Mouse (Mus musculus): ENCODE measurements around the gene Nsun5. TPM values are rescaled to one million over a fixed set of nuclear protein-coding genes. Genes with fewer than 3 reads are reported as not detected.

Nsun5 gene
- polyA plus RNA-seq, 1 experiment from 2014 or later: 30.7 TPM

- Histone ChIP-seq H3K27me3 (replicated peaks; ENCODE audit: control insufficient read depth, insufficient read depth, low read length) (no peaks in the 10 kb centered on the region), H3K4me1 (ENCODE audit: control insufficient read depth, insufficient read depth, low read depth, low read length) (no peaks in the 10 kb centered on the region), H3K9me3 (ENCODE audit: control insufficient read depth, low read length) (no peaks in the 10 kb centered on the region), H3K9ac (ENCODE audit: low read depth, low read length) (no peak overlapping the region), H3K4me2 (ENCODE audit: low read length) (no peak overlapping the region), H3K4me3 (ENCODE audit: low read length) (no peak overlapping the region), H3K36me3 (ENCODE audit: control insufficient read depth, insufficient read depth, low read length) (peaks cover 12% of the 10 kb centered on the region), H3K27ac (ENCODE audit: low read depth, low read length) (no peak overlapping the region)
- no peak for ATAC-seq
- 89% methylated on average over 4 of the region's 4 CpGs for WGBS
Observed at GRCm38 (mm10) chr5:135408114-135408513, 38.4 kb downstream of the Nsun5 start.

- no peaks in the 10 kb centered on the region for H3K9me3 ChIP-seq (ENCODE audit: control insufficient read depth, low read length)
- H3K4me3 ChIP-seq (ENCODE audit: low read length): no peak overlapping the region
- H3K4me2 ChIP-seq (ENCODE audit: low read length): no peak overlapping the region
- no peaks in the 10 kb centered on the region for H3K27me3 ChIP-seq (replicated peaks; ENCODE audit: control insufficient read depth, insufficient read depth, low read length)
- ATAC-seq: no peak
- no peaks in the 10 kb centered on the region for H3K4me1 ChIP-seq (ENCODE audit: control insufficient read depth, insufficient read depth, low read depth, low read length)
- H3K36me3 ChIP-seq (ENCODE audit: control insufficient read depth, insufficient read depth, low read length): peaks cover 15% of the 10 kb centered on the region
- 90% methylated on average over 9 of the region's 9 CpGs for WGBS
- no peak overlapping the region for H3K27ac ChIP-seq (ENCODE audit: low read depth, low read length)
- no peak overlapping the region for H3K9ac ChIP-seq (ENCODE audit: low read depth, low read length)
Observed at GRCm38 (mm10) chr5:135410266-135410665, 40.5 kb downstream of the Nsun5 start.

Small RNA genes lying within 50 kb of the gene (microRNA-seq; reads per million reads assigned to microRNA genes)
- 1.0 reads per million for gene Mir7033

Other genes starting within 250 kb of the Nsun5 start
- gene Tbl2, start 220.3 kb upstream of the Nsun5 start, polyA plus RNA-seq (2015; fragmentation: Nextera tagmentation; extraction: Ambion mirVana): 15.0 and 17.2 TPM in 2 replicates
- 35.9 and 37.9 TPM in 2 replicates for gene Bcl7b, start 201.7 kb upstream of the Nsun5 start, polyA plus RNA-seq (2015; fragmentation: Nextera tagmentation; extraction: Ambion mirVana)
- gene Baz1b, start 182.7 kb upstream of the Nsun5 start, polyA plus RNA-seq (2015; fragmentation: Nextera tagmentation; extraction: Ambion mirVana): 20.5 and 21.6 TPM in 2 replicates
- gene Fzd9, start 118.7 kb upstream of the Nsun5 start, polyA plus RNA-seq (2015; fragmentation: Nextera tagmentation; extraction: Ambion mirVana): 19.7 and 21.3 TPM in 2 replicates
- gene Fkbp6, start 19.9 kb upstream of the Nsun5 start, polyA plus RNA-seq (2015; fragmentation: Nextera tagmentation; extraction: Ambion mirVana): 0.16 and 0.55 TPM in 2 replicates
- not detected in 2 replicates for gene Trim50, start 16.7 kb upstream of the Nsun5 start, polyA plus RNA-seq (2015; fragmentation: Nextera tagmentation; extraction: Ambion mirVana)
- 7.4 and 9.1 TPM in 2 replicates for gene Pom121, start 24.6 kb downstream of the Nsun5 start, polyA plus RNA-seq (2015; fragmentation: Nextera tagmentation; extraction: Ambion mirVana)
- gene Hip1, start 175.2 kb downstream of the Nsun5 start, polyA plus RNA-seq (2015; fragmentation: Nextera tagmentation; extraction: Ambion mirVana): 35.3 and 44.6 TPM in 2 replicates
- not detected in 2 replicates for gene Ccl26, start 193.6 kb downstream of the Nsun5 start, polyA plus RNA-seq (2015; fragmentation: Nextera tagmentation; extraction: Ambion mirVana)
- gene Ccl24, start 203.1 kb downstream of the Nsun5 start, polyA plus RNA-seq (2015; fragmentation: Nextera tagmentation; extraction: Ambion mirVana): 2.1 and 2.4 TPM in 2 replicates